ENCODE assay signal across 8 mouse cellular contexts in genomic region chr12:58947231-58947630, GRCm38 (mm10).
DNase-seq lines count a peak whose midpoint lies in the region; ATAC-seq and TF ChIP-seq lines count a peak whose summit lies in the region.

No protein-coding gene starts in this region.

- H3K4me2 ChIP-seq in limb, embryonic 15.5 days = 0 out of 2 replicates have a peak overlapping the region, but pooled peaks have one; percentile 10

- no peak for TF ChIP-seq POLR2A in brain, embryonic 14.5 days (IDR thresholded peaks at IDR 0.05; ENCODE audit: borderline replicate concordance, extremely low read depth, insufficient read depth, insufficient read length, poor library complexity, severe bottlenecking)

- no peak overlapping the region for H3K27ac ChIP-seq in limb, embryonic 15.5 days

- no peak overlapping the region for H3K9ac ChIP-seq in limb, embryonic 15.5 days

- H3K4me1 ChIP-seq in limb, embryonic 15.5 days = no peaks in the 10 kb centered on the region

- H3K4me3 ChIP-seq in limb, embryonic 15.5 days = no peak overlapping the region

- TF ChIP-seq CTCF in brain, embryonic 14.5 days (IDR thresholded peaks at IDR 0.05; ENCODE audit: borderline replicate concordance, extremely low read depth, insufficient read depth, insufficient read length) = peak; percentile 87

- no peaks in the 10 kb centered on the region for H3K27me3 ChIP-seq in limb, embryonic 15.5 days

- H3K9me3 ChIP-seq in limb, embryonic 15.5 days = no peaks in the 10 kb centered on the region

- 12% methylated on average over 4 of the region's 4 CpGs for WGBS in limb, embryonic 15.5 days

- no peaks in the 10 kb centered on the region for H3K36me3 ChIP-seq in limb, embryonic 15.5 days

- no peak for ATAC-seq in cerebellum, adult (ENCODE audit: insufficient number of reproducible peaks, low FRiP score, low TSS enrichment)
- ATAC-seq in inflammation-experienced regulatory T-cells, adult 6 months = peak; percentile 48
- ATAC-seq in limb, embryonic 15.5 days (ENCODE audit: insufficient number of reproducible peaks, low FRiP score, low TSS enrichment, low read depth) = no peak

- DNase-seq in cerebellum, adult 18-20 months = peak; percentile 24 to 52
- peak; percentile 64 to 67 for DNase-seq in B cell, adult 2 months
- DNase-seq in brain, embryonic 14.5 days (ENCODE audit: low read depth) = peak; percentile 80
- peak; percentile 59 for DNase-seq in forelimb bud, embryonic 11.5 days (ENCODE audit: low read depth, low spot score)
- peak; percentile 51 for DNase-seq in right cerebral cortex, postnatal 25 days
